ENCODE assay signal across 19 mouse cellular contexts in genomic region chr6:142764933-142765332, GRCm38 (mm10). TPM values are rescaled to one million over a fixed set of nuclear protein-coding genes. Genes with fewer than 3 reads are reported as not detected.
"Had no signal": no experiment of that assay in that cellular context is flagged by ENCODE, and none has a peak within 500 bp of the region (broad histone marks: within the 10 kb centered on the region; RNA-seq: fewer than 3 reads in every experiment).

No protein-coding gene starts in this region.

- H3K9me3 ChIP-seq: limb, embryonic 15.5 days; liver, embryonic 13.5 days; midbrain, embryonic 15.5 days; neural tube, embryonic 12.5 days; stomach, embryonic 15.5 days had no signal

- H3K4me1 ChIP-seq: limb, embryonic 15.5 days; neural tube, embryonic 12.5 days; stomach, embryonic 15.5 days had no signal

- ATAC-seq: liver, postnatal 0 days; midbrain, embryonic 15.5 days had no signal

- H3K9ac ChIP-seq: limb, embryonic 15.5 days; liver, embryonic 13.5 days; liver, postnatal 0 days; midbrain, embryonic 15.5 days; neural tube, embryonic 12.5 days; stomach, embryonic 15.5 days had no signal

- DNase-seq: kidney, adult 11 months; kidney, adult 9 months; kidney, postnatal 36 days; layer of hippocampus, adult 9-11 months; layer of hippocampus, postnatal 36 days; liver, embryonic 13.5 days; liver, postnatal 0 days; right cerebral cortex, postnatal 14 days; thymus, adult 2 months; thymus, postnatal 25 days had no signal

- H3K4me3 ChIP-seq: limb, embryonic 15.5 days; liver, embryonic 13.5 days; midbrain, embryonic 15.5 days; neural tube, embryonic 12.5 days; stomach, embryonic 15.5 days had no signal

- H3K27me3 ChIP-seq: limb, embryonic 15.5 days; liver, embryonic 13.5 days; midbrain, embryonic 15.5 days; neural tube, embryonic 12.5 days; stomach, embryonic 15.5 days had no signal

- H3K27ac ChIP-seq: kidney, postnatal 0 days; limb, embryonic 15.5 days; liver, embryonic 13.5 days; macrophage; midbrain, embryonic 15.5 days; neural tube, embryonic 12.5 days; stomach, embryonic 15.5 days had no signal

- H3K4me2 ChIP-seq: limb, embryonic 15.5 days; liver, embryonic 13.5 days; midbrain, embryonic 15.5 days; neural tube, embryonic 12.5 days; stomach, embryonic 15.5 days had no signal

RNA-seq across cellular contexts. Expression of gene Sult6b2, which starts 39.4 kb away (rescaled TPM):
- total RNA-seq: layer of hippocampus, postnatal 36 days; monocyte, adult 5-6 weeks had no signal
- polyA plus RNA-seq: kidney, postnatal 0 days; limb, embryonic 11.5 days; liver, embryonic 13.5 days; liver, postnatal 0 days; macrophage; spleen, adult 2 months had no signal
